Mouse (Mus musculus): ENCODE results near the gene Ubap1.

Gene Ubap1

GRCm38 (mm10) chr4:41438931-41439330 is 90.1 kb downstream of the Ubap1 start:
- no peak for DNase-seq (ENCODE audit: low spot score)
